Mouse (Mus musculus) naive thymus-derived CD4-positive, alpha-beta T cell, adult 2 months (primary cell): ENCODE data around the gene 1700069L16Rik.

Experiments used
- DNase-seq: peaks from one replicate; pipeline ENCODE4 v3.0.0-alpha.2; 2011; ENCODE audit warnings: low read depth

1700069L16Rik gene

DNA sequence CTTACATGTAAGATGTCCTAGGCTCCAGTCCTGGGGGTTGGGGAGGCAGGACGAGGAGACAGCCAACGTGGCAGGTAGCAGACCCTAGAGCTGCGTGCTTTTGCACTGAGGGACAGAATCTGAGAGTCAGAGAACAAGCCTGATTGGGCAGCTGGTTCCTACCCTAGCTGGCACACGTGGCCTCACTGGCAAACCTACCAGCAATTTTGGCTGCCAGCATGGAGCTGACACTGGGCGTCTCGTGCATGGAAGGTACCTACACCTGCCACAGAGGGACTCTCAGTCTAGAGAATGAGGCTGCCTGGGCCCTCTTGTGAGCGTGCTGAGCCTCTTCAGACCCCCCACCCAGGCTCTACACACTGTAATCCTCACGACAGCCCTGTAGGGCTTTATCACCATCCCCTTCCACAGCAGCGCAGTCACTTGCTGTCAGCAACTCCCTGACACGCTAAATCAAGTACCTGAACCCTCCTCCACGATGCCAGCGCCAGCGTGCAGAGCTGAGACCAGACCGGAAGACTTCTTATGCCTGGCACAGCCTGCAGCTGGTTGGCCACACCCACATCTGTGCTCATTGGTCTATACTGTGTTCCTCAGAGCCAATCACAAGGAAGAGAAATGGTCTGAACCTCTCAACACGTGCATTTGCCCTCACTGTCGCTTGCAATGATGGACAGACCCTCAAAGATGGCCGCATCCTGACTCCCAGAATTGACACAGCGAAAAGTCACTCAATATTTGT, 81.3 kb downstream of the 1700069L16Rik start:
- DNase-seq: peak; percentile 8
